Mouse (Mus musculus) brain, embryonic 14.5 days (tissue): ENCODE data around the gene Atp1b2.
A peak's percentile ranks its signal among the peaks of the same experiment; 100 is the strongest.

Source experiments
- CTCF ChIP-seq: fragments of 200-500 bp; IDR thresholded peaks from 2 replicates; pipeline ENCODE4 v1.5.1; 2012; ENCODE audit warnings: inconsistent platforms, mild to moderate bottlenecking, moderate library complexity, borderline replicate concordance; ENCODE audit not compliant: insufficient read depth, insufficient read length; ENCODE audit errors: extremely low read depth
- POLR2A ChIP-seq: fragments of 200-500 bp; IDR thresholded peaks from 2 replicates; pipeline ENCODE4 v1.6.1; 2012; ENCODE audit warnings: mild to moderate bottlenecking, inconsistent platforms, borderline replicate concordance; ENCODE audit not compliant: poor library complexity, insufficient read depth, insufficient read length, severe bottlenecking; ENCODE audit errors: extremely low read depth

GRCm38 (mm10) chr11:69579128-69580017, 26.4 kb downstream of the Atp1b2 start:
- peak; percentile 100 for TF ChIP-seq CTCF
- peak; percentile 45; the same call in 1 of the 2 replicates for TF ChIP-seq POLR2A
